Comparison of ENCODE assay signal across 16 mouse cellular contexts in genomic region chr13:83749376-83750150, GRCm38 (mm10).
DNase-seq lines count a peak whose midpoint lies in the region; ATAC-seq lines count a peak whose summit lies in the region.
"Had no signal": no experiment of that assay in that cellular context is flagged by ENCODE, and none has a peak within 500 bp of the region (broad histone marks: within the 10 kb centered on the region; RNA-seq: fewer than 3 reads in every experiment).

No protein-coding gene starts in this region.

- H3K27me3 ChIP-seq in midbrain, embryonic 13.5 days = no peaks in the 10 kb centered on the region
- H3K27me3 ChIP-seq in midbrain, embryonic 11.5 days (ENCODE audit: control insufficient read depth, insufficient read depth, low read length) = no peaks in the 10 kb centered on the region
- no peaks in the 10 kb centered on the region for H3K27me3 ChIP-seq in forebrain, embryonic 16.5 days (replicated peaks; ENCODE audit: control insufficient read depth, insufficient read depth, low read length)
- H3K27me3 ChIP-seq in midbrain, embryonic 15.5 days (replicated peaks) = no peaks in the 10 kb centered on the region

- no peak for ATAC-seq in midbrain, embryonic 13.5 days
- no peak for ATAC-seq in midbrain, embryonic 11.5 days (ENCODE audit: low FRiP score)
- ATAC-seq in forebrain, embryonic 16.5 days = peak; percentile 51
- no peak for ATAC-seq in midbrain, embryonic 15.5 days (replicated peaks)
- ATAC-seq in erythroid progenitor cell, adult 5-6 weeks (replicated peaks; ENCODE audit: low FRiP score, poor library complexity, severe bottlenecking) = no peak

- no peak overlapping the region for H3K4me3 ChIP-seq in midbrain, embryonic 13.5 days (replicated peaks)
- no peak overlapping the region for H3K4me3 ChIP-seq in midbrain, embryonic 11.5 days (ENCODE audit: low read depth, low read length)
- H3K4me3 ChIP-seq in forebrain, embryonic 16.5 days (replicated peaks; ENCODE audit: low read length) = no peak overlapping the region
- no peak overlapping the region for H3K4me3 ChIP-seq in midbrain, embryonic 15.5 days
- H3K4me3 ChIP-seq: heart, embryonic 15.5 days; limb, embryonic 12.5 days had no signal

- DNase-seq in midbrain, embryonic 11.5 days (ENCODE audit: low spot score, missing footprints) = no peak
- DNase-seq in retina, postnatal 1 day = peak; percentile 94
- DNase-seq in adrenal gland, postnatal 36 days = no peak
- DNase-seq in right cerebral cortex, postnatal 14 days = no peak
- DNase-seq: adrenal gland, postnatal 10 days; cerebellum, postnatal 14 days; heart, adult 11 months; kidney, adult 9 months; thymus, adult 2 months had no signal

- H3K27ac ChIP-seq in midbrain, embryonic 13.5 days = peak overlapping the region; percentile 85
- no peak overlapping the region for H3K27ac ChIP-seq in midbrain, embryonic 11.5 days (ENCODE audit: low read depth, low read length)
- H3K27ac ChIP-seq in forebrain, embryonic 16.5 days (ENCODE audit: low read length) = peak overlapping the region; percentile 86
- peak overlapping the region; percentile 84 for H3K27ac ChIP-seq in midbrain, embryonic 15.5 days
- H3K27ac ChIP-seq: heart, embryonic 15.5 days; limb, embryonic 12.5 days; liver, embryonic 14.5 days had no signal

- WGBS in midbrain, embryonic 13.5 days = 47% methylated on average over 8 of the region's 8 CpGs
- 78% methylated on average over 8 of the region's 8 CpGs for WGBS in midbrain, embryonic 11.5 days
- WGBS in forebrain, embryonic 16.5 days = 15% methylated on average over 8 of the region's 8 CpGs
- 37% methylated on average over 8 of the region's 8 CpGs for WGBS in midbrain, embryonic 15.5 days

- H3K4me2 ChIP-seq in midbrain, embryonic 13.5 days (replicated peaks) = no peak overlapping the region
- no peak overlapping the region for H3K4me2 ChIP-seq in midbrain, embryonic 11.5 days
- peak overlapping the region; percentile 41 for H3K4me2 ChIP-seq in forebrain, embryonic 16.5 days (ENCODE audit: low read length)
- peak overlapping the region; percentile 18; the same call in 1 of the 2 replicates for H3K4me2 ChIP-seq in midbrain, embryonic 15.5 days
- H3K4me2 ChIP-seq: heart, embryonic 15.5 days; limb, embryonic 12.5 days had no signal

- H3K36me3 ChIP-seq in midbrain, embryonic 13.5 days = no peaks in the 10 kb centered on the region
- no peaks in the 10 kb centered on the region for H3K36me3 ChIP-seq in midbrain, embryonic 11.5 days (ENCODE audit: control insufficient read depth, insufficient read depth, low read length)
- no peaks in the 10 kb centered on the region for H3K36me3 ChIP-seq in forebrain, embryonic 16.5 days (ENCODE audit: control insufficient read depth, insufficient read depth)
- H3K36me3 ChIP-seq in midbrain, embryonic 15.5 days (replicated peaks) = no peaks in the 10 kb centered on the region
- H3K36me3 ChIP-seq: heart, embryonic 15.5 days; limb, embryonic 12.5 days had no signal

- H3K9ac ChIP-seq in midbrain, embryonic 13.5 days (replicated peaks) = no peak overlapping the region
- H3K9ac ChIP-seq in midbrain, embryonic 11.5 days (ENCODE audit: low read length) = no peak overlapping the region
- peak overlapping the region; percentile 22; the same call in 1 of the 2 replicates for H3K9ac ChIP-seq in forebrain, embryonic 16.5 days (replicated peaks; ENCODE audit: low read depth, low read length)
- H3K9ac ChIP-seq in midbrain, embryonic 15.5 days = no peak overlapping the region
- H3K9ac ChIP-seq: heart, embryonic 15.5 days; limb, embryonic 12.5 days; liver, embryonic 14.5 days had no signal

- H3K9me3 ChIP-seq in midbrain, embryonic 13.5 days = no peaks in the 10 kb centered on the region
- no peaks in the 10 kb centered on the region for H3K9me3 ChIP-seq in midbrain, embryonic 11.5 days (ENCODE audit: control insufficient read depth, low read length)
- no peaks in the 10 kb centered on the region for H3K9me3 ChIP-seq in forebrain, embryonic 16.5 days (ENCODE audit: control insufficient read depth, low read length)
- H3K9me3 ChIP-seq in midbrain, embryonic 15.5 days = no peaks in the 10 kb centered on the region
- H3K9me3 ChIP-seq: heart, embryonic 15.5 days; limb, embryonic 12.5 days had no signal

- peaks cover 20% of the 10 kb centered on the region for H3K4me1 ChIP-seq in midbrain, embryonic 13.5 days (replicated peaks)
- H3K4me1 ChIP-seq in midbrain, embryonic 11.5 days (ENCODE audit: control insufficient read depth, insufficient read depth, low read length) = peaks cover 5% of the 10 kb centered on the region; the same call in 1 of the 2 replicates
- H3K4me1 ChIP-seq in forebrain, embryonic 16.5 days (replicated peaks; ENCODE audit: control insufficient read depth, insufficient read depth, low read length) = peaks cover 24% of the 10 kb centered on the region
- peaks cover 22% of the 10 kb centered on the region for H3K4me1 ChIP-seq in midbrain, embryonic 15.5 days

Comparison
In these comparisons a context has a peak if more than half of its experiments do, and no peak if none do; other contexts are left out.
1. H3K4me2 ChIP-seq: peak in forebrain, embryonic 16.5 days (single experiment) and midbrain, embryonic 15.5 days (single experiment); none in midbrain, embryonic 13.5 days (single experiment) and midbrain, embryonic 11.5 days (single experiment).